Mouse (Mus musculus) liver, embryonic 11.5 days (tissue): Measurements from ENCODE around the gene Aqp5. TPM values are rescaled to one million over a fixed set of nuclear protein-coding genes. Genes with fewer than 3 reads are reported as not detected.

ENCODE experiments used
- ATAC-seq: fragments of 200-750 bp; cut with Nextera tagmentation; replicated peaks from 2 replicates; pipeline ENCODE4 v1.8.0; 2017; ENCODE audit warnings: moderate number of reproducible peaks, mild to moderate bottlenecking, moderate TSS enrichment, moderate library complexity; ENCODE audit not compliant: low FRiP score
- DNase-seq: peaks from one replicate; pipeline ENCODE4 v3.0.0-alpha.2; 2017; ENCODE audit warnings: low spot score
- H3K27ac ChIP-seq: fragments of 300-500 bp; sonication (generic); 2 replicates; pipeline ENCODE4 v1.5.1; 2014; ENCODE audit warnings: mild to moderate bottlenecking, low read depth, low read length, control low read depth
- H3K27me3 ChIP-seq: fragments of 300-500 bp; sonication (generic); replicated peaks from 2 replicates; pipeline ENCODE4 v1.6.1; 2014; ENCODE audit warnings: low read length, mixed read lengths; ENCODE audit not compliant: control insufficient read depth, insufficient read depth
- H3K36me3 ChIP-seq: fragments of 300-500 bp; sonication (generic); 2 replicates; pipeline ENCODE4 v1.6.1; 2014; ENCODE audit warnings: mild to moderate bottlenecking, low read length, moderate library complexity, mixed read lengths; ENCODE audit not compliant: control insufficient read depth, insufficient read depth
- H3K4me1 ChIP-seq: fragments of 300-500 bp; sonication (generic); replicated peaks from 2 replicates; pipeline ENCODE4 v1.6.1; 2014; ENCODE audit warnings: low read length, mixed read lengths; ENCODE audit not compliant: control insufficient read depth, insufficient read depth
- H3K4me2 ChIP-seq: fragments of 300-500 bp; sonication (generic); 2 replicates; pipeline ENCODE4 v1.6.1; 2014; ENCODE audit warnings: mild to moderate bottlenecking, control low read depth, moderate library complexity
- H3K4me3 ChIP-seq: fragments of 300-500 bp; sonication (generic); 2 replicates; pipeline ENCODE4 v1.5.1; 2014; ENCODE audit warnings: low read depth, low read length, control low read depth
- H3K9ac ChIP-seq: fragments of 300-500 bp; sonication (generic); 2 replicates; pipeline ENCODE4 v1.6.1; 2014; ENCODE audit warnings: low read depth, low read length, control low read depth
- H3K9me3 ChIP-seq: fragments of 300-500 bp; sonication (generic); 2 replicates; pipeline ENCODE4 v1.6.1; 2016; ENCODE audit warnings: low read length, inconsistent platforms, mixed read lengths; ENCODE audit not compliant: control insufficient read depth
- WGBS: fragments of 180-500 bp; shearing (Covaris S2); extraction: QIAGEN DNeasy Blood & Tissue Kit; methylation state at CpG from one replicate; pipeline ENCODE4 v1.1.7; 2014; 5-methylcytosine and 5-hydroxymethylcytosine counted together
- polyA plus RNA-seq: library from polyadenylated mRNA; unstranded; fragments of >200 nt; fragmentation: Nextera tagmentation; extraction: Ambion mirVana; gene quantifications from 2 replicates; pipeline ENCODE4 v1.2.1, GENCODE M21; 2014

Gene Aqp5
- polyA plus RNA-seq, 1 experiment from 2014 or later = 1.9 TPM

DNA sequence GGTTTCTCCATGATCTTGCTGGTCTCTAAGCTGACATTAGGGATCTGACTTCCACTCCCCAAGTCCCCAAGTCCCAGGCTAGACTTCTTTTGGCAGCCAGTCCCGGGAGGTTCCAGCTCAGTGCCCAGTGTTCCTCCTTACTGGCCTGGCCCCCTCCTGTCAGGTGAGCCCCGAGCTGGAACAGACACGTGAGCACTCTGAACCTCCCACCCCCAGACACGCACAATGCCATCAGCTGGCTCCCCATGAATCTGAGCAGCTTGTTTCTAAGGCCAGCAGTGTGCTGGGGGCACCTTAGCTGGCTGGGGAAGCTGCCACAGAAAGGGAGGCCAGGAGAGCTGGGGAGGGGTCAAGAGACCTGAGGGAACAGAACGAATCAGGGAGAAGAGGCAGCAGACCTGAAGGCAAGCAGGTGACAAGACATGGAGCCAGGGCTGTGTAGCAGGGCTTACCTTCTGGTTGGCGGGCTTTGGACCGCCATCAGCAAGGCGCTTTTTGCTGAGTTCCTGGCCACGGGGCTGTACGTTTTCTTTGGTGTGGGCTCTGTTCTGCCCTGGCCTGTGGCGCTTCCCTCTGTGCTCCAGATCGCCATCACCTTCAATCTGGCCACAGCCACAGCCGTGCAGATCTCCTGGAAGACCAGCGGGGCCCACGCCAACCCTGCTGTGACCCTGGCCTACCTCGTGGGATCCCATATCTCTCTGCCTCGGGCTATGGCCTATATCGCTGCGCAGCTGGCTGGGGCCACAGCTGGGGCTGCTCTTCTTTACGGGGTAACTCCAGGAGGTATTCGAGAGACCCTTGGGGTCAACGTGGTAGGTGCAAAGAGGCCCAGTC is 10.6 kb downstream of the Aqp5 start, which contains the start of gene Aqp6:
TSS of gene Aqp6 (plus strand) at position 415 of the 837 bp plus-strand sequence.
- H3K9me3 ChIP-seq = no peaks in the 10 kb centered on the region
- H3K9ac ChIP-seq = no peak within 1 kb of the TSS
- peaks cover 79% of the 10 kb centered on the region for H3K27me3 ChIP-seq
- H3K4me2 ChIP-seq = no peak within 1 kb of the TSS
- WGBS = 53% methylated on average over 22 of the region's 22 CpGs
- peaks cover 3% of the 10 kb centered on the region for H3K4me1 ChIP-seq
- no peak within 1 kb of the TSS for H3K27ac ChIP-seq
- no peak for ATAC-seq
- no peak within 1 kb of the TSS for H3K4me3 ChIP-seq
- no peaks in the 10 kb centered on the region for H3K36me3 ChIP-seq
- no peak for DNase-seq

GRCm38 (mm10) chr15:99601823-99602120 is 11.2 kb downstream of the Aqp5 start:
- ATAC-seq = no peak
- Histone ChIP-seq H3K4me1 (peaks cover 8% of the 10 kb centered on the region), H3K36me3 (no peaks in the 10 kb centered on the region), H3K27me3 (peaks cover 81% of the 10 kb centered on the region), H3K9ac (no peak overlapping the region), H3K27ac (no peak overlapping the region), H3K9me3 (no peaks in the 10 kb centered on the region), H3K4me2 (no peak overlapping the region), H3K4me3 (no peak overlapping the region)
- no peak for DNase-seq
- 22% methylated on average over 5 of the region's 5 CpGs for WGBS

- WGBS = 74% methylated on average over 17 of the region's 17 CpGs
Observed at GRCm38 (mm10) chr15:99602206-99602820, 11.7 kb downstream of the Aqp5 start.

DNA sequence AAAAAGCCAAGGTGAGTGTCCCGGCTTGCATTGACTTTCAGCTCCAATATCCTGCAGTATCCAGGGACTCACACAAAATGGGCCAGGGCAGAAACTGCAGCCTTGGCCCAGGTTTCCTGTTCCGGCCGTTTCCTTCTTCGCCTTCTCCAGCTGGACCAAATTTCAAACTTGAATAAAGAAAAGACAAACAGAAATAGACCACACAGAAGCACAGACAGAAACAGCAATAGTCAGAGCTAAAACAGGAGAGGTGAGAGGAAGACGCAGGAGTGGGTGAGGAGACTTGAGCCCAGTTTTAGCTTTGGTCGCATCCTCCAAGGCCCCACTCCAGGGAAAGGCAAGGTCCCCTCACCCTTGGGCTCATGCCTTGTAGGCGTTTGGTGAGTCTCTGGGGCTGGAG is 12.6 kb downstream of the Aqp5 start:
- peaks cover 16% of the 10 kb centered on the region for H3K4me1 ChIP-seq
- H3K36me3 ChIP-seq = no peaks in the 10 kb centered on the region
- peaks cover 73% of the 10 kb centered on the region for H3K27me3 ChIP-seq
- DNase-seq (no peak), ATAC-seq (no peak)
- H3K9ac ChIP-seq = no peak overlapping the region
- H3K9me3 ChIP-seq = no peaks in the 10 kb centered on the region
- 78% methylated on average over 7 of the region's 7 CpGs for WGBS
- H3K4me2 ChIP-seq = no peak overlapping the region
- H3K27ac ChIP-seq = no peak overlapping the region
- H3K4me3 ChIP-seq = no peak overlapping the region

More at GRCm38 (mm10) chr15:99602206-99602820, 11.7 kb downstream of the Aqp5 start:
- no peaks in the 10 kb centered on the region for H3K9me3 ChIP-seq
- no peak overlapping the region for H3K4me3 ChIP-seq
- H3K27ac ChIP-seq = no peak overlapping the region
- ATAC-seq (no peak), DNase-seq (no peak)
- no peak overlapping the region for H3K9ac ChIP-seq
- H3K36me3 ChIP-seq = no peaks in the 10 kb centered on the region
- peaks cover 79% of the 10 kb centered on the region for H3K27me3 ChIP-seq
- H3K4me2 ChIP-seq = no peak overlapping the region
- H3K4me1 ChIP-seq = peaks cover 13% of the 10 kb centered on the region

GRCm38 (mm10) chr15:99605595-99605994 is 15.0 kb downstream of the Aqp5 start:
- WGBS = 85% methylated on average over 3 of the region's 3 CpGs
- H3K27ac ChIP-seq = no peak overlapping the region
- H3K27me3 ChIP-seq = peaks cover 61% of the 10 kb centered on the region
- no peaks in the 10 kb centered on the region for H3K9me3 ChIP-seq
- DNase-seq = no peak
- no peak overlapping the region for H3K9ac ChIP-seq
- H3K4me2 ChIP-seq = no peak overlapping the region
- ATAC-seq = no peak
- peaks cover 14% of the 10 kb centered on the region for H3K4me1 ChIP-seq
- H3K36me3 ChIP-seq = no peaks in the 10 kb centered on the region
- no peak overlapping the region for H3K4me3 ChIP-seq

DNA sequence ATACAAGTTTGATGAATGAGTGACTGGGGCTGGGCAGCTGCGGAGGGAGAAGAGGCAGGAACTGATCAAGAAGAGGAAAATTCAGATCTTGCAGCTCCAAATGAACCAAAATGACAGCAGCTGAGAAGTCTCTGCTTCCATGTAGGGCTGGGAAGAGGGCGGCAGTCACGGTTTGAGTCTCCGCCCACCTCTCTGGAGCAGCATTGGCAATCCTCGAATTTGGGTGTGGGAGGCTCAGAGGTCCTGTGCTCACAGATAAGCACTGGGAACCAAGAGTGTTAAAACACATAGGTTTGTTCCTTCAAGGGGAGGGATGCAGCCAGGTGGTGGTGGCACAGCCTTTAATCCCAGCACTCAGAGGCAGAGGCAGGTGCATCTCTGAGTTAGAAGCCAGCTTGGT is 15.9 kb downstream of the Aqp5 start:
- no peaks in the 10 kb centered on the region for H3K36me3 ChIP-seq
- DNase-seq (no peak), ATAC-seq (peak; percentile 74)
- no peaks in the 10 kb centered on the region for H3K9me3 ChIP-seq
- peaks cover 58% of the 10 kb centered on the region for H3K27me3 ChIP-seq
- H3K4me3 ChIP-seq = no peak overlapping the region
- no peak overlapping the region for H3K27ac ChIP-seq
- no peak overlapping the region for H3K4me2 ChIP-seq
- 19% methylated on average over 5 of the region's 5 CpGs for WGBS
- H3K9ac ChIP-seq = no peak overlapping the region
- peaks cover 14% of the 10 kb centered on the region for H3K4me1 ChIP-seq

- 0 out of 2 replicates have a peak, but pooled peaks cover 1% of the 10 kb centered on the region for H3K9me3 ChIP-seq
- DNase-seq (no peak), ATAC-seq (no peak)
- no peak overlapping the region for H3K9ac ChIP-seq
- 29% methylated on average over 10 of the region's 10 CpGs for WGBS
- H3K4me3 ChIP-seq = no peak overlapping the region
- peaks cover 14% of the 10 kb centered on the region for H3K4me1 ChIP-seq
- peaks cover 55% of the 10 kb centered on the region for H3K27me3 ChIP-seq
- H3K27ac ChIP-seq = no peak overlapping the region
- no peak overlapping the region for H3K4me2 ChIP-seq
- no peaks in the 10 kb centered on the region for H3K36me3 ChIP-seq
Observed at GRCm38 (mm10) chr15:99607388-99608113, 17.0 kb downstream of the Aqp5 start.

GRCm38 (mm10) chr15:99608382-99609125 is 18.0 kb downstream of the Aqp5 start:
- H3K4me3 ChIP-seq = no peak overlapping the region
- H3K4me2 ChIP-seq = no peak overlapping the region
- peaks cover 14% of the 10 kb centered on the region for H3K4me1 ChIP-seq
- ATAC-seq (no peak), DNase-seq (no peak)
- no peak overlapping the region for H3K27ac ChIP-seq
- H3K9ac ChIP-seq = no peak overlapping the region
- 0 out of 2 replicates have a peak, but pooled peaks cover 2% of the 10 kb centered on the region for H3K9me3 ChIP-seq
- 78% methylated on average over 13 of the region's 13 CpGs for WGBS
- no peaks in the 10 kb centered on the region for H3K36me3 ChIP-seq
- peaks cover 48% of the 10 kb centered on the region for H3K27me3 ChIP-seq
